Mouse (Mus musculus): Measurements from ENCODE around the gene Ppp4r2.

The Ppp4r2 gene

DNA sequence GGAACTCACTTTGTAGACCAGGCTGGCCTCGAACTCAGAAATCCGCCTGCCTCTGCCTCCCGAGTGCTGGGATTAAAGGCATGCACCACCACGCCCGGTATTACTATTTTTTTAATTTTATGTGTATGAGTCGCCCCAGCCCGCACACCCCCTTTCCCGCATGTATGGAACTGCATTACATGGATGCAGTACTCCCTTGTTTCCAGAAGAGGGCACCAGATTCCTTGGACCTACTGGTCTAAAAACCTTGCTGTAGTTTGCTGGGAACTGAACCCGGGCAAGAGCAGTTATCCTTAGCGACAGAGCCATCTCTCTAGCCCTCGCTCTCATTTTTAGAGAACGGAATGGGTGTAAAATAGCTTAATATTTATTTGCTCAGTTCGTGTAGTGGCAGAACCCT lies 49.8 kb downstream of the Ppp4r2 start:
- DNase-seq (ENCODE audit: extremely low spot score, low spot score) = peak; percentile 37

DNA sequence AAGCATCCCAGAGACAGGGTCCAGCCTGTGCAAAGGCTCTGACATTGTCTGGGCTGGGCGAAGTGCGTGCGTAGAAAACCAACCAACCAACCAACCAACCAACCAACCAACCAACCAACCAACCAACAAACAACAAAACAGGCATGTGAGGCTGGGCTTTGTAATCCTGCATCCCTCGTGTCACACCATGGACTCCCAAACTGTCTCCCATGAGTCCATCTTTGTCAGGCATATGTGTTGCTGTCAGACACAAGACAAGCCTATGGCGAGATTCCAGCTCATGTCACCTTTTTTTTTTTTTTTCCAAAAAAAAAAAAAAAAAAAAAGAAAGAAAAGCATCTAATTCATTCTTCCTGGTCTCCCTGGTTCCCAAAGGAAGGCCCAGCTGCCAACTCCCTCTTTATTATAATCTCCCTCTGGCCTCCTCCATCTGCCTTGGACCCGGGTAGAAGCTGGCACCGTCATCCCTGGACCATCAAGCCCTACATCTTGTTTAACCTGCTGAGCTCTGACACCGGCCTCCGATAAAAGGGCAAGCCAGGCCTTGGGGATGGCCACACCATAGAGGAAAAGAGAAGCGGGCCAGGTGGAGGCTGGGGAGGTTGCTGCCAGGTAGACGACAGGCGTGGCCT lies 51.3 kb downstream of the Ppp4r2 start:
- DNase-seq (ENCODE audit: extremely low spot score, low spot score) = no peak

DNA sequence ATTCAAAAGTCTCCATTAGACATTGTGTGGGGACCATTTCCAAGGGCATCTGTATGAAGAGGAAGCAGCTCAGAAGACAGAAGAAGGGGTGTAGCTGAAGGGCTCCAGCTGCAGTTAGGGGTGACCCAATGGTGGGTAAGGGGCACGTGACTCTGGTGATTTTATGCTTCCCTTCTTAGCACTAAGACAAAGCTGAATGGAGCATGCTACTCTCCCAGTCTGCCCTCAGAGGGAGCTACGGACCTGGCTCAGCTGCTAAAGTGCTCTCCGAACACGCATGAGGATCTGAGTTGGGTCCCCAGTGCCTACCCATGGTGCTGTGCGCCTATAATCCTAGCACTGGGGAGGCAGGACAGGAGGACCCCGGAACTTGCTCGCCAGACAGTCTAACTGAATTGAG lies 52.0 kb downstream of the Ppp4r2 start:
- no peak for DNase-seq (ENCODE audit: extremely low spot score, low spot score)

DNA sequence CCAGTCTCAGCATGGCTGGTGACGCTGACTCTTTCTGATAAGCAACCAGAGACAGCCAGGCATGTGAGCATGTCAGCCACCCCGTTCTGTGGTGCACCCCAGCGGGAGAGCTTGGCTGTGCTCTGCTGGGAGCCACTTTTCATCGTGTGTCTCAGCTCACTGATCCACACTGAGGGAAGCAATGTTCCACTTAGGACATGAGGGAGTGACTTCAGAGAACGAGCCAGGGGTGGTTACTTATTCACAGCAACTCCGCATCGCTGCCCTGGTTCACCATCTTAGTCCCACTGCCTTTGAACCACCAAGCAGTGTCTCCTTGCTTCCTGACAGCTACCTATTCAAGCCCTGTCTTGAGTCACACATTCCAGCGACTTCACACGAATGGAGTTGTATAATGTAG lies 53.6 kb downstream of the Ppp4r2 start:
- no peak for DNase-seq (ENCODE audit: extremely low spot score, low spot score)

DNA sequence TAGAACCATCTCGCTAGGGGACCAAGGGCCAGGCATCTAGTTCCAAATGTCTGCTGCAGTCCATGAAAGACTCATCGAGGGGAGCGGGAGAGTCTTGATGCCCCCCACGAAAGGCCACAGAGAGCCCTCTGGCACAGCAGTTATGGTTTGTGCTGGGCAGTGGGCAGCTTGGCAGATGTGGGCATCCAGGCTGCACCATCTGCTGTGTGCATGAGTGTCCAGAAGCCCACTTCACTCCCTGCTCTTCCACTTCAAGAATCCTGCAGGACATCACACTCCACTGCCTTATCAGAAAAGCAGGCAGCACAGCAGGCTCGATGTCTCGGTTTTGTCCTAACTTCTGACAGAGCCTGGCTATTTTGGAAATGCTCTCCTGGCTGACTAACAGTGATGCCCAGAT lies 55.9 kb downstream of the Ppp4r2 start:
- DNase-seq (ENCODE audit: extremely low spot score, low spot score) = no peak

DNA sequence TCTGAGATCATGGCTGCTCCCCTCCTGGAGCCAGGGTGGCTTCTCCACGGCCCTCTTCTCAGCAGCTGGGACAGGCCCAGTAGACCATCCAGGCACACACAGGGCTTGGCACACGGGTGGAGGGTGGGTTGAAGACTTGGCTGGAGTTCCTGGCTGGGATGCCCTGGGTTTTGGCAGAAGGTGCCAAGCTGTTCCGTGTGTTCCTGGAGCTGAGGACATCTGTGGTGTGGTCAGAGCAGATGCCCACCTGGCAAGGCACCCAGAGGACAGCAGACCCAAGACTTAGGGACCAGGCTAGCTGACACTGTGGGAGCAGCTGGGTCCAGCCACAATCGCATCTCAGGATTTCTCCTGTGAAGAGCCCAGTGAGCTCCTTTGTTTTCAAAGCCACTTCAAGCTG lies 59.1 kb downstream of the Ppp4r2 start:
- no peak for DNase-seq (ENCODE audit: extremely low spot score, low spot score)

DNA sequence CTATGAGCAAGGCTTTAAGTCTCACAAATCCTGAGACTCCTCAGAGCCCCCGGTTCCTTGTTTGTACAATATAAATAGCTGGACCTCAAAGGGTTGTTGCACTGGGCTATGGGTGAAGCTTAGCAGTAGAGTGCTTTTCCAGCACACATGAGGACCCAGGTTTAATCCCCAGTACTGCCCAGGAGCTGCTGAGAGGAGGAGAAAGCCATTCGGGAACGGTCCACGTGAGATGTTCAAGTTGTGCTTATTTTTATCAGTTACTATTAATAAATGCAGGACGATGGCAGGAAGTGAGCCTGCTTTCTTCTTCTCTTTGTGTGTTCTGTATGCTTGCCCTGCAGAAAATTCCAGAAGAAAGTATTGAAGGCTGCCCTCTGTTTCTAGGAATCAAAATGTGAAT lies 59.7 kb downstream of the Ppp4r2 start:
- no peak for DNase-seq (ENCODE audit: extremely low spot score, low spot score)

DNA sequence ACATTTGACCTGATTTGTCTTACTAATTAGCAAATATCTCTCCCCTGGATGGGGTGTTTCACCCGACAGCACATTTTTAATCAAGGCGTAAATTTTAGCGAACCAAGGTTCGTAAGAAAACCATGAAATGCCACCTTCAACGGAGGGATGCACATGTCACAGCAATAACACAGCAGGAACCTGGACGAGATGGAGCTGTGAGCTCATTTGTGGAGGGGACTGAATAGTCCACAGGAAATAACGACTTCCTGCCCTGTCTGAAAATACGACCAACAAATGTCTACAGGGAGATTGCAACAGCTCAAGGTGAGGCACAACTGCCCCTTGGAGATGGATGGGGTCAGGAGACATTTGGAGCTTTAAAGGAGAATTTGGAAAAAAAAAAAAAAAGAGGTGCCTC lies 61.8 kb downstream of the Ppp4r2 start:
- no peak for DNase-seq (ENCODE audit: extremely low spot score, low spot score)

DNA sequence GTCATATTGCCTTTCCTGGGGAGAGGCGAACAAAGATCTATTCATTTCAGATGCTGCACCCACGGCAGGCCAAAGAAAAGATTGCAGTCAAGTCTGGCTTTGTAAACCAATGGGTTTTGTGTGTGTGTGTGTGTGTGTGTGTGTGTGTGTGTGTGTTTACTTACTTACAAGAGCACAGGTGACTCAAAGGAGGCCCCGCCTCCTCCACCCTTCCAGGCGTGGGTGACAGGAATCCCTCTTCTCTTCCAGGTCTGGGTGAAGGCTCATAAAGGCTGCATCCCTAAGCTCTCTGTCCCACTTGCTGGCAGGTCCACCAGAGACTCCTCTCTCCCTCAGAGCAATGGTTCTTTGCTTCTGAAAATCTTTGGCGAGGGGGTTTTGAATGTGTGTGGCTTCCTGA lies 63.5 kb downstream of the Ppp4r2 start:
- DNase-seq (ENCODE audit: extremely low spot score, low spot score) = no peak

DNA sequence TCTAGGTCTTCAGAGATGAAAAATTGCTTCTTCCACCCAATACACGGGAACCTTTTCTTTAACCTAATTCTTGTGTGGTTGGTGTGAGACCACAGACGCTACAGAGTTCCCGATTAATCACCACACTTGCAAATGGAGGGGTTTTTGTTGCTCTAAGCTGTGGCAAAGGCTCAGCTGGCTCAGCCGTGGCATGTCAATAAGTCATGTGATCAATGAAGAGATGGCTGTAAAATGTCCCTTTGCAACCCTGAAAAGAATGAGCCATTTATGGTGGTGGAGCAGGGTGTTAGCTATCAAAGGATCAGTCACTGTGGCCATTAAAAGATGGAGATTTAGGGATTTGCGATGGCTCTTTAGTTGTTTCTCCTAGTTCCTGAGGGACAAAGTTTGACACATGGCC lies 71.0 kb downstream of the Ppp4r2 start:
- no peak for DNase-seq (ENCODE audit: extremely low spot score, low spot score)

DNA sequence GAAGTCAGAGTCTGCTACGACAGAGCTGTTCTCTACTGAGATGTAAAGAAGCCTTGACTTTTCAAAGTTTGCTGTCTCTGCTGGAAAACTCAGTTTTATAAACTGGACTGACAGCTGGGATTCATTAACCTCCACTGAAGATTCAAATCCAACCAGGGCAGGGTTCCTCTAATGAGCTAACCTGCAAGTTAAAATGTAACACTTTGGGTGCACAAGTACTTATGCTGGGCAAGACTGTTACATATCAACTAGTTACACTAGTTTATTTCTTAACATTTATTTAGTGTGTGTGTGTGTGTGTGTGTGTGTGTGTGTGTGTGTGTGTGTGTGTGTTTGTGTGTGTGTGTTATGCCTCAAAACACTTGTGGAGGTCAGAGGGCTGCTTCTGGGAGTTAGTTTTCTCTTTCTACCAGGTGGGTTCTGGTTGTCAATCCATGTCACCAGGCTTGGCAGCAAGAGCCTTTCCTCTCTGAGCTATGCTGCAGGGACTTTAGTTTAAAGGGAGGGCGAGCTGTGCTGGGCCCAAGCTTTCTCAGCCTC lies 76.8 kb downstream of the Ppp4r2 start:
- no peak for DNase-seq (ENCODE audit: extremely low spot score, low spot score)
